Mouse (Mus musculus) lung, postnatal 25 days (tissue): ENCODE measurements around the gene Tmcc2.

Source experiments
- DNase-seq: peaks from one replicate; pipeline ENCODE4 v3.0.0; 2022; ENCODE audit warnings: low spot score

Gene Tmcc2

GRCm38 (mm10) chr1:132315889-132316624, 75.0 kb downstream of the Tmcc2 start, which contains the start of gene Nuak2:
Nuak2 (plus strand) TSS chr1:132316126.
- DNase-seq: peak; percentile 94

- peak; percentile 87 for DNase-seq
Measured at GRCm38 (mm10) chr1:132312703-132313102, 78.4 kb downstream of the Tmcc2 start.

- no peak for DNase-seq
Measured at GRCm38 (mm10) chr1:132312043-132312442, 79.0 kb downstream of the Tmcc2 start.

GRCm38 (mm10) chr1:132311174-132311859, 79.8 kb downstream of the Tmcc2 start:
- DNase-seq: peak; percentile 57

- DNase-seq: no peak
Measured at GRCm38 (mm10) chr1:132310754-132311153, 80.3 kb downstream of the Tmcc2 start.

- no peak for DNase-seq
Measured at GRCm38 (mm10) chr1:132308674-132309073, 82.4 kb downstream of the Tmcc2 start.

GRCm38 (mm10) chr1:132307962-132308361, 83.1 kb downstream of the Tmcc2 start:
- DNase-seq: no peak

GRCm38 (mm10) chr1:132306808-132307207, 84.3 kb downstream of the Tmcc2 start:
- DNase-seq: no peak
